Mouse (Mus musculus): ENCODE data around the gene Atg4b.

DNA sequence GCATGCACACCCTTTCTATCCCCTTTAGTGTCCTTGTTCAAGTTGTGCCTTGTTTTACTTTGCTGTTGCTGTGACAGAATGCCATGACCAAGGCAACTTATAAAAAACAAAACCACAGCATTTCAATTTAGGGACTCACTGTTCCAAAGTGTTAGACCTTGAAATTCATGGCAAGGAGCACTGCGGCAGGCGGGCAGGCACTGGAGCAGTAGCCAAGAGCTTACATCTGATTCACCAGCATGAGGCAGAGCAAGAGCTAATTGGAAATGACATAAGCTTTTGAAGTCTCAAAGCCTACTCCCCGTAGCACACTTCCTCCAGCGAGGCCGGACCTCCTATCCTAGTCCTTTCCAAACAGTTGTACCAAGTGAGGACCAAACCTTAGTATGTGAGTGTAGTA lies 25.4 kb downstream of the Atg4b start:
- TF ChIP-seq CTCF (IDR thresholded peaks at IDR 0.05; ENCODE audit: low read depth), result no peak
- TF ChIP-seq EP300 (IDR thresholded peaks at IDR 0.05; ENCODE audit: low read depth), result no peak

Measured in heart, postnatal 0 days (tissue).